Mouse (Mus musculus) stomach, embryonic 16.5 days (tissue): ENCODE data around the gene Lmo2. TPM values are rescaled to one million over a fixed set of nuclear protein-coding genes. Genes with fewer than 3 reads are reported as not detected.

Experiments
- ATAC-seq: fragments of 200-750 bp; cut with Nextera tagmentation; 2 replicates; pipeline ENCODE4 v1.8.0; 2017; ENCODE audit warnings: moderate number of reproducible peaks, moderate TSS enrichment; ENCODE audit not compliant: insufficient read depth, low FRiP score
- H3K27ac ChIP-seq: fragments of 300-500 bp; sonication (generic); 2 replicates; pipeline ENCODE4 v1.5.1; 2014; ENCODE audit warnings: low read length
- H3K27me3 ChIP-seq: fragments of 300-500 bp; sonication (generic); 2 replicates; pipeline ENCODE4 v1.6.1; 2014; ENCODE audit warnings: low read length, control low read depth, mixed read lengths; ENCODE audit not compliant: control insufficient read depth, insufficient read depth
- H3K36me3 ChIP-seq: fragments of 300-500 bp; sonication (generic); 2 replicates; pipeline ENCODE4 v1.6.1; 2014; ENCODE audit warnings: low read length; ENCODE audit not compliant: control insufficient read depth, insufficient read depth
- H3K4me1 ChIP-seq: fragments of 300-500 bp; sonication (generic); 2 replicates; pipeline ENCODE4 v1.6.1; 2014; ENCODE audit warnings: low read length, control low read depth, mixed read lengths; ENCODE audit not compliant: control insufficient read depth, insufficient read depth
- H3K4me2 ChIP-seq: fragments of 300-500 bp; sonication (generic); 2 replicates; pipeline ENCODE4 v1.6.1; 2014; ENCODE audit warnings: low read depth, low read length, mixed read lengths
- H3K4me3 ChIP-seq: fragments of 300-500 bp; sonication (generic); replicated peaks from 2 replicates; pipeline ENCODE4 v1.5.1; 2014; ENCODE audit warnings: mild to moderate bottlenecking, low read length
- H3K9ac ChIP-seq: fragments of 300-500 bp; sonication (generic); 2 replicates; pipeline ENCODE4 v1.6.1; 2014; ENCODE audit warnings: low read length
- H3K9me3 ChIP-seq: fragments of 300-500 bp; sonication (generic); replicated peaks from 2 replicates; pipeline ENCODE4 v1.6.1; 2016; ENCODE audit warnings: low read length, control low read depth; ENCODE audit not compliant: control insufficient read depth
- WGBS: fragments of 180-500 bp; shearing (Covaris S2); extraction: QIAGEN DNeasy Blood & Tissue Kit; methylation state at CpG from one replicate; pipeline ENCODE4 v1.1.7; 2014; 5-methylcytosine and 5-hydroxymethylcytosine counted together
- polyA plus RNA-seq: library from polyadenylated mRNA; unstranded; fragments of >200 nt; fragmentation: Nextera tagmentation; extraction: Ambion mirVana; gene quantifications from 2 replicates; pipeline ENCODE4 v1.2.1, GENCODE M21; 2015

Lmo2 gene
- polyA plus RNA-seq, 1 experiment from 2014 or later = 17.6 TPM

DNA sequence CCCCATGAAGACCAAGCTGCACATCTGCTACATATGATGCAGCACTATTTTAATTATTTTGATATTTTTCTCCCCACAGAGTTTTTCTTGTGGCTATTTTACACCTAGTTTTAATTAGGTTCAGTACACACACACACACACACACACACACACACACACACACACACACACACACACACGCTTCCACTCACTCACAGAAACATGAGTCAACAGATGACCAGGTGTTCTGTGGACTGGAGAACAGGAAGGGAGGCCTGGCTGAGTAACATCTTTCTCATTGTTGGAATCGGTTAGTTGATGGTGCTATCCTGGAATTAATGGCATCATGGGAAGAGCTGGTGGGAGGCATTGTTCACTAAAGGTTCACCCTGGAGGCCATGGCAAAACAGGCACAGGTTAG lies 20.1 kb upstream of the Lmo2 start:
- WGBS = 53% methylated on average over 2 of the region's 2 CpGs
- Histone ChIP-seq H3K27me3 (no peaks in the 10 kb centered on the region), H3K4me1 (no peaks in the 10 kb centered on the region), H3K36me3 (no peaks in the 10 kb centered on the region), H3K27ac (no peak overlapping the region), H3K4me3 (no peak overlapping the region), H3K9ac (no peak overlapping the region), H3K9me3 (no peaks in the 10 kb centered on the region), H3K4me2 (no peak overlapping the region)
- no peak for ATAC-seq

DNA sequence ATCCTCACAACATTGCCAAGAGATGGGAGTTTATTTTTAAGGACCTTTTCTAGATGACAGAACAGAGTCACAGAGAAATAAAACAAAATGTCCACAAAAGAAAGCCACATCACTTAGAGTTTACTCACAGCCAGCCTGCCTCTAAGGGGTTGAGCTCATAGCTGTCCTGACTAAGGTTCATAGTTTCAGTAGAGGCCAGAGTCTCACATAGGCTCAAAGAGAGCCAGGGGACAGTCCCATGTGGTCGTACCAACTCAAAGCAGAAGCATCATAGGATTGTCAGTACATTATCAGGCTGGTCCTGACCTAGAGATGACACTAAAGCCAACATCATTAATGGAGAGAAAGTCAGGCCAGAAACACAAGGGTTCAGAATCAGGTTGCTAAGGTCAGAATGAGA lies 19.2 kb upstream of the Lmo2 start:
- Histone ChIP-seq H3K27me3 (no peaks in the 10 kb centered on the region), H3K4me1 (no peaks in the 10 kb centered on the region), H3K4me3 (no peak overlapping the region), H3K27ac (no peak overlapping the region), H3K4me2 (no peak overlapping the region), H3K36me3 (no peaks in the 10 kb centered on the region), H3K9me3 (no peaks in the 10 kb centered on the region), H3K9ac (no peak overlapping the region)
- 80% methylated on average over 1 of the region's 1 CpGs for WGBS
- ATAC-seq = no peak

DNA sequence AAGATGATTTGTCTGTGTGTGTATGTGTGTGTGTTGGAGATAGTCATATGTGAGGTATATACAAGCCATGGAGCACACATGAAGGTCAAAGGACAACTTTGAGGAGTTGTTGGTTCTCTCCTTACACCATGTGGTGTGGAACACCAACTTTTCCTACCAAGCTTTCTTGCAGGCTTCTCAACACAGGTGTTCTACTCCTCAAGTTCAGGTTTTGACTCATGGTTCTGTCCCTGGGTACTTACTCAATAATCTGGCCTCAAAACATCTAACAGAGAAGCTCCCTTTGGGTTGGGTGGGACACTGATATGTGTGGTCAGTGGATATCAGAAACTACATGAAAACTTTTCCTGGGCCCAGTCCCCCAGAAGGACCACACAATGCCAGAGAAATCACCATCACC lies 18.8 kb upstream of the Lmo2 start:
- no peak for ATAC-seq
- Histone ChIP-seq H3K27me3 (no peaks in the 10 kb centered on the region), H3K4me1 (no peaks in the 10 kb centered on the region), H3K9me3 (no peaks in the 10 kb centered on the region), H3K4me3 (no peak overlapping the region), H3K36me3 (no peaks in the 10 kb centered on the region), H3K27ac (no peak overlapping the region), H3K4me2 (no peak overlapping the region), H3K9ac (no peak overlapping the region)

DNA sequence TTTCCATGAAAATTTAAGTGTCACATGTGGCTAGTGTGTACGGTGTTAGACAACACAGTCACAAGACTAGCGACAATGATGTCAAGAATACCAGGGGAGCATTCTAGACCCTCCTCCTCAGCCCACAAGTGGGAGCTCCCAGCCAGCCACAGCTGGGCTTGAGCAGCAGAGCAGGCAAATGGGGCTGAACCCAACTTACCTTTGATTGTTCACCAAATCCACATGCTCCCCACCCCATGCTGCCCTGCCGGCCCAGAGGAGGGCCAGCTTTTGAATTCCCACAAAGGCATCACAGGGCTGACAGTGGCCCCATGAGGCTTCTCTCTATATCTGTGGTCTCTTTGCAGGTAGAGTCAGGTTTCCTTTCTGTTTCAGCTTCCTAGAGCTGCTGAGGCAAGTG lies 16.7 kb upstream of the Lmo2 start:
- no peaks in the 10 kb centered on the region for H3K4me1 ChIP-seq
- no peaks in the 10 kb centered on the region for H3K36me3 ChIP-seq
- H3K27me3 ChIP-seq = no peaks in the 10 kb centered on the region
- WGBS = 78% methylated on average over 3 of the region's 3 CpGs
- ATAC-seq = no peak
- H3K4me3 ChIP-seq = no peak overlapping the region
- no peaks in the 10 kb centered on the region for H3K9me3 ChIP-seq
- H3K27ac ChIP-seq = no peak overlapping the region
- H3K9ac ChIP-seq = no peak overlapping the region
- H3K4me2 ChIP-seq = no peak overlapping the region

DNA sequence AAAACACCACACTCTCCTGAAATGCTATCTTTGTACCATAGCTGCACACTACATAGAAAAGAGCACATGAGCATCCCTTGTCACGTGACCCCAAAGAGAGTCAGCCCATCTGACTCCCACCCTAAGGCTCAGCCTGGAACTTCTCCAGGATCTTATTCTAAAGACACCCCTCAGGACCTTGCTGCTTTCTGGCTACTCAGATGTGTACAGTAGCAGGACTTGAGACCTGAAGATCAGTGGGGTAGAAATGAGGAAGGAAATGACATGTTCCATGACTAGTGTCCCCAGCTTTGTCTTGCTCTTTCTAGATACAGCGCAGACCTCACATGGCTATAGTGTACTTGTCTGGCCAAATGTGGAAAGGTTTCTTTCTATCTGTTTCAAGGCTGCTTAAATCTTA lies 12.9 kb upstream of the Lmo2 start:
- no peak overlapping the region for H3K9ac ChIP-seq
- no peaks in the 10 kb centered on the region for H3K36me3 ChIP-seq
- 85% methylated on average over 2 of the region's 2 CpGs for WGBS
- H3K4me3 ChIP-seq = no peak overlapping the region
- no peaks in the 10 kb centered on the region for H3K4me1 ChIP-seq
- ATAC-seq = no peak
- no peaks in the 10 kb centered on the region for H3K27me3 ChIP-seq
- no peak overlapping the region for H3K27ac ChIP-seq
- H3K4me2 ChIP-seq = no peak overlapping the region
- H3K9me3 ChIP-seq = no peaks in the 10 kb centered on the region

DNA sequence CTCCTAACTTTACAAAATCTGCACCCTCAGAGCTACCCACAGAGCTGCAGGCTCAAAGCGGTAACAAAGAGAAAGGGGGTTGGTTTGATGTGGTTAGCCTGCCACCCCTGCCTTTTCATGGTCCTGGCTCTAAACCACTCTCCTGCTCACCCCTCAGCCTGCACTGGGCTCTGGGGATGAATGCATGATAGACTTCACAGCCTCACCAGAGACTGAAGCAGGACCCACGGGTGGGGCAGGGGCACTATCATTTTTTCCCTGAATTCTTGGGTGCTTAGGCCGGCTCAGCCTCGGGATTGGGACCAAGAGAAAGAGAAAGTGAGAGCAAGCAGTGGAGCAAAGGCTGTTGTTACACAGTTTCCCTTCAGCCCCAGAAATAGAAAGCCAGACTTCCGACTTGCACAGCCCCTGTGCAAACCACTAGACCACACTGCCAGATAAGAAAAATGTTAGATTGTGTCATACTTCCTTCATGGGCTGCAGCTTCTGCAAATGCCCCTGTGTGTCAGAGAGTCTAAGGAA lies 12.2 kb upstream of the Lmo2 start:
- no peaks in the 10 kb centered on the region for H3K36me3 ChIP-seq
- H3K27me3 ChIP-seq = no peaks in the 10 kb centered on the region
- no peak overlapping the region for H3K27ac ChIP-seq
- no peaks in the 10 kb centered on the region for H3K4me1 ChIP-seq
- WGBS = 67% methylated on average over 5 of the region's 5 CpGs
- no peak overlapping the region for H3K4me3 ChIP-seq
- ATAC-seq = no peak
- H3K9me3 ChIP-seq = no peaks in the 10 kb centered on the region
- H3K4me2 ChIP-seq = no peak overlapping the region
- no peak overlapping the region for H3K9ac ChIP-seq

DNA sequence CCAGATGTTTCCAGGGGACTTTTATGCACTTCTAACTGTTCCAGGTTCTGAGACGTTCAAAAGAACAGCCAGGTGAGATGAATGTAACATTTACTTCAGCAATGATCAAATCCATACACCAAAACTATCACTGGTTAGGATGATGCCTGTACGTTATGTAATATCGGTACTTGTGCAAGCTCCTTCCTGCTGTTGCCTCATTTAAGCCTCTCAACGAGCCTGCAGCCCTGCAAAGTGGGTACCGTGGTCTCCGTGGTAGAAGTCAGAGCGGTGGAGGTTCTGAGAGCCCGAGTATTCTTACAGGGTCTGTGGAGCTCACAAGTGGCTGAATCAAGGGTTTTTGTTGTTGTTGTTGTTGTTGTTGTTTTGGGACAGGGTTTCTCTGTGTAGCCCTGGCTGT lies 10.9 kb upstream of the Lmo2 start:
- no peak overlapping the region for H3K9ac ChIP-seq

DNA sequence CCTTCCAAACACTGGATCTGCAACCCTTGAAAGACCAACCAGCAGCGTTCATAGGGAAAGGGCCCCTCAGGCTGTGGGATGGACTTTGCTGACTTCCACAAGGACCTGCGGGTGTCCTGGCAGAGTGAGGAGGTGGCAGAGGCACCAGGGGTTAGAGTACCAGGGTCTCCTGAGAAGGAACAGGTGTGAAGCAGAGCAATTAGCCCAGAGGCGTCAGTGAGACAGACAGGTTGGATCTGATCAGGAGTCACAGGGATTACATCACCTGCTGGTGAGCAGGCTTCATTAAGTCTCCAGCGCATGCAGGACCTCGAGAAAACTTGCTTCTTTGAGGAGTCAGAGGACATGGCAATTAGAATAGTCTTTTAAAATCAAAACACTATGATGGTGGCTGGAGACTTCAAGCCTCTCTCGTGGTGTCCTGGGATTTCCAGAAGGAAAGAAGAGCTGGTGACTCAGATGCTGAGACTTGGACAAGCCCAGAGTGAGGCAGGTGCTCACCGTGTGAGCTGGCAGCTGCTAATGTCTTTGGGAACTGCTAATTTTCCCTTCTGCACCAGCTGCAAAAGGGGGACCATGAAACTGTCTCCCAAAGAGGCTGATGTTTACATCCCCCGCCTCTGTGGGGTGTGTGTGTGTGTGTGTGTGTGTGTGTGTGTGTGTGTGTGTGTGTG lies 9.7 kb upstream of the Lmo2 start:
- Histone ChIP-seq H3K36me3 (no peaks in the 10 kb centered on the region), H3K4me2 (no peak overlapping the region), H3K9ac (no peak overlapping the region), H3K4me1 (no peaks in the 10 kb centered on the region), H3K27ac (no peak overlapping the region), H3K4me3 (no peak overlapping the region), H3K9me3 (no peaks in the 10 kb centered on the region), H3K27me3 (no peaks in the 10 kb centered on the region)
- 54% methylated on average over 8 of the region's 8 CpGs for WGBS
- no peak for ATAC-seq

More for the DNA sequence above, 10.9 kb upstream of the Lmo2 start:
- Histone ChIP-seq H3K27me3 (no peaks in the 10 kb centered on the region), H3K4me1 (no peaks in the 10 kb centered on the region), H3K36me3 (no peaks in the 10 kb centered on the region), H3K27ac (no peak overlapping the region), H3K4me3 (no peak overlapping the region), H3K4me2 (no peak overlapping the region), H3K9me3 (no peaks in the 10 kb centered on the region)
- no peak for ATAC-seq
- WGBS = 70% methylated on average over 8 of the region's 8 CpGs

DNA sequence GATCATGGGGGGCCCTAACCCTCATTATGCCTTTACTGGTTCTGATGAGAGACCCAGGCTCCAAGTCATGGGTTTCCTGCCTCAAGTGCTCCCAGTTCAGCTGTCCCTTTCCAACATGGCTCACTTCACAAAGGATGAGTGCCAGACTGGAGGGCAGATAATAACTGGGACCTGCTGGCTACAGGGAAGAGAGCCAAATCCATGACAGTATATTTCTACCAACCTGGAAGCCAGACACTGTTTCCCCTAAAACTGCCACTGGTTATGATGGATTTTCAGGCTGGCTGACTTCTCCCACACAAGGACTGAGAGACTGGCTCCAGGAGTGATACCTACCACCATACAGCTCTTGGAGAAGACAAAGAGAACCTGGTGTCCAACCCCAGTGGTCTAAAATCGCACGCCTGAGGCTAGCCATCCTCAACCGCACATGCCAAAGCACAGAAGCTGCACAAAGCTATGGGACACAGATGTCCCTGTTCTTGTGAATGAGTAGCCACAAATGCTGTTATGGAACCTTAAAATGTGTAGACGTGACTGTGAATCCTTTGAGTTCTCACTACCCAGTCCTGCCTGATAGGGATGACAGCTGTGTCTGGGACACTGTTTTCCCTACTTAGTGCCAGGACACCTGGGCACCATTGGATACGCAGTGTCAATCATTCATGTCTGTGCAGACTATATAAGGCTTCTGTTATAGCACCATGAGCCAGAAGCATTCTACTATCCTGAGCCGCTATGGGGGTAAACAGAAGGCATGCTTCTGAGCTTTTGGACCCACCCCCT lies 4.5 kb upstream of the Lmo2 start:
- H3K9me3 ChIP-seq = no peaks in the 10 kb centered on the region
- H3K9ac ChIP-seq = no peak overlapping the region
- 89% methylated on average over 6 of the region's 6 CpGs for WGBS
- no peak overlapping the region for H3K27ac ChIP-seq
- no peak overlapping the region for H3K4me3 ChIP-seq
- H3K36me3 ChIP-seq = no peaks in the 10 kb centered on the region
- no peak overlapping the region for H3K4me2 ChIP-seq
- no peaks in the 10 kb centered on the region for H3K4me1 ChIP-seq
- ATAC-seq = no peak
- H3K27me3 ChIP-seq = no peaks in the 10 kb centered on the region
